Mouse (Mus musculus): ENCODE measurements around the gene 4930426L09Rik. TPM values are rescaled to one million over a fixed set of nuclear protein-coding genes. Genes with fewer than 3 reads are reported as not detected.
A peak's percentile ranks its signal among the peaks of the same experiment; 100 is the strongest.

4930426L09Rik gene
- polyA plus RNA-seq, 1 experiment from 2014 or later, result 0.27 TPM

DNA sequence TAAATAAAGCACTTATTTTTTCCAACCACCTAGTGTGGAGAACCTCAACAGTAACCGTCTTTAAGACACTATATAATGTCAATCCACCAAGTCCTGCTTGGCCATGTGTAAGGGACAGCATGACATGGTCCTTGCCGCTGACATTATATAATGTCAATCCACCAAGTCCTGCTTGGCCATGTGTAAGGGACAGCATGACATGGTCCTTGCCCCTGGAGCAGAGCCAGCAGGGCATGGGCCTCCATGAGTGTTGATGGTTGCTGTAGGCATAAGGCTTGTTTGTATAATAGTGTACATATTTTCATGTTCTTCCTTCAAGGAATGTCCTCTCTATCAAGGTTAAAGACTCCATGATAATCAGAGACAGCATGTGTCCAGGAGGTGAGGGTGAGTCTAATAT lies 32.2 kb upstream of the 4930426L09Rik start:
- no peaks in the 10 kb centered on the region; the same call in 1 of the 2 replicates for H3K27me3 ChIP-seq (replicated peaks; ENCODE audit: control insufficient read depth, insufficient read depth, low read length)
- no peak for ATAC-seq
- H3K27ac ChIP-seq (ENCODE audit: low read length), result no peak overlapping the region
- H3K36me3 ChIP-seq (ENCODE audit: control insufficient read depth, insufficient read depth, low read length), result no peaks in the 10 kb centered on the region
- 94% methylated on average over 2 of the region's 2 CpGs for WGBS
- no peaks in the 10 kb centered on the region for H3K9me3 ChIP-seq (ENCODE audit: control insufficient read depth, low read length)
- peaks cover 9% of the 10 kb centered on the region for H3K4me1 ChIP-seq (ENCODE audit: control insufficient read depth, insufficient read depth, low read length)
- H3K4me3 ChIP-seq (ENCODE audit: low read length), result no peak overlapping the region
- H3K9ac ChIP-seq (ENCODE audit: low read depth, low read length), result no peak overlapping the region
- H3K4me2 ChIP-seq (ENCODE audit: low read depth, low read length), result no peak overlapping the region

DNA sequence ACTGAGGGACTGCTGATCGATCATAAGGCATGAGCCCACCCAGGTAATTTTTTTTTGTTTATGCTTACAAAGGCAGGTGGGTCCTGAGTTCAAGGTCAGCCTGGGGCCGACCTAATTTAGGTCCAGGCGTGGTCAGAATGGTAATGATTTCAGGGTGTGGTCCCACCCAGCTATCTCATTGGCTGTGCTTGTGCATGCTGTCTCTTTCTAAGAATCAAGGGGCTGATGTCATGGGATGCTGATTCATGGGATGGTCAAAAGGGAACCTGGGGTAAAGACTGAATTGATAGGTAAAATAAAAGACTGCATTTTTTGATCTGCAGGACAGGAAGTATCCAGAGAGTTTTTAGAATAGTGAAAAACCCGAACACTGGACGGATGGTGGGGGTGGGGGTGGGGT lies 31.6 kb upstream of the 4930426L09Rik start:
- Histone ChIP-seq H3K4me1 (ENCODE audit: control insufficient read depth, insufficient read depth, low read length) (peaks cover 9% of the 10 kb centered on the region), H3K4me3 (ENCODE audit: low read length) (no peak overlapping the region), H3K27ac (ENCODE audit: low read length) (no peak overlapping the region), H3K4me2 (ENCODE audit: low read depth, low read length) (no peak overlapping the region), H3K9ac (ENCODE audit: low read depth, low read length) (no peak overlapping the region), H3K27me3 (replicated peaks; ENCODE audit: control insufficient read depth, insufficient read depth, low read length) (no peaks in the 10 kb centered on the region; the same call in 1 of the 2 replicates), H3K9me3 (ENCODE audit: control insufficient read depth, low read length) (no peaks in the 10 kb centered on the region), H3K36me3 (ENCODE audit: control insufficient read depth, insufficient read depth, low read length) (no peaks in the 10 kb centered on the region)
- 90% methylated on average over 5 of the region's 5 CpGs for WGBS
- ATAC-seq, result no peak

DNA sequence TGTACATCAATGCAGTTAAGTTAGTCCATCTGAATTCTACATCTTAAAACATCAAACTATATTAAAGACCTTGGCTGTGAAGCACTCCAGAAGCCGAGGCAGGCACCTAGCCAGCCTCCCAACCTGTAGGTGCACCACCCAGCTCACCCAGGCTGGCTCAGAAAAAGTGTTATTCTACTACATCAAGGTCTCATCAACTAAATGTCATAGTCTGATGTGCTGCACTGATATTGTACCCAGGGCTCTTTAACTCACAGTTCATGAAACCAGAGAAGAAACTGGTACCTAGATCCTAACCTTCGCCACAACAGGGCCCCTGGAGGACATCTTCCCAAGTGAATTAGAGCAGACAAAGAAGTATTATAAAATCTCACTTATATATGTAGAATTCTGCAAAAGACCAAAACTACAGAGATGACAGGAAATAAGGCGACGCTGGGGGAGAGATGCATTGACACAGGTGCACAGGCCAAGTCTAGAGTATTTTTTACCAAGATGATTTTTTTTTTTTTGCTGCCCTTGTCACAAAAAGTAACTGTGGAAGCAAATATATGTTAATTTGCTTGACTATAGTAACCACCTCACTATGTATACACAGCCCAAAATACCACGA lies 30.6 kb upstream of the 4930426L09Rik start:
- no peak overlapping the region for H3K27ac ChIP-seq (ENCODE audit: low read length)
- H3K4me1 ChIP-seq (ENCODE audit: control insufficient read depth, insufficient read depth, low read length), result peaks cover 9% of the 10 kb centered on the region
- H3K9ac ChIP-seq (ENCODE audit: low read depth, low read length), result no peak overlapping the region
- H3K36me3 ChIP-seq (ENCODE audit: control insufficient read depth, insufficient read depth, low read length), result no peaks in the 10 kb centered on the region
- 89% methylated on average over 5 of the region's 5 CpGs for WGBS
- no peaks in the 10 kb centered on the region for H3K9me3 ChIP-seq (ENCODE audit: control insufficient read depth, low read length)
- H3K4me2 ChIP-seq (ENCODE audit: low read depth, low read length), result no peak overlapping the region
- H3K27me3 ChIP-seq (replicated peaks; ENCODE audit: control insufficient read depth, insufficient read depth, low read length), result no peaks in the 10 kb centered on the region; the same call in 1 of the 2 replicates
- H3K4me3 ChIP-seq (ENCODE audit: low read length), result no peak overlapping the region
- ATAC-seq, result no peak

DNA sequence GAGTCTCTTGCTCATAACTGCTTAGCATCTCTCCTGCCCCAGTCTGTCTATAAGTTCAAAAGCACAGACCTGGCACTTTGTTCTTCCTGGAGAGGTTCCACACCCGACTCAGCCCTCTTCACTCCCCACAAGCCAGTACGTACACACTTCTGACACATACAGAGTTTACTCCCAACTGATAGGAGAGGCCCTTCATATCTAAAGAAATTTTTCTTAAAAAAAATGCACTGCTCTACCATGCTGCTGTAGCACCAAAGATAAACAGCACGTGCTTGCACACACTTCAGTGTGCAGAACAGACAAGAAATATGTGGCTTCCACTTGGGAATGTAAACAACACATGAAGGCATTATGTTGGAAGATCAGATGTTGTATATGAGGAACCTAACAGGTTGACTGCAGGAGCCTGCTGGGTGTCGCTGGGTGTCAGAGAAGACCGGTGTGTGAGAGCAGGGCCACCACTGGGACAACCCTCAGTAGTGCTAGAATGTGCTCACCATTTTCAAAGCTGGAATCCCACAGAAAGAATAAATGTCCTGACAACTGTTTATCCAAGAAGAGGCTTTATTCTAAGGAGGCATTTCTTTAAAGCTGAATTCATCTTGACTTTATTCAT lies 29.0 kb upstream of the 4930426L09Rik start:
- no peaks in the 10 kb centered on the region for H3K36me3 ChIP-seq (ENCODE audit: control insufficient read depth, insufficient read depth, low read length)
- peak; percentile 62 for ATAC-seq
- H3K4me1 ChIP-seq (ENCODE audit: control insufficient read depth, insufficient read depth, low read length), result peaks cover 9% of the 10 kb centered on the region
- peaks cover 4% of the 10 kb centered on the region; the same call in 1 of the 2 replicates for H3K9me3 ChIP-seq (ENCODE audit: control insufficient read depth, low read length)
- WGBS, result 38% methylated on average over 5 of the region's 5 CpGs
- no peaks in the 10 kb centered on the region; the same call in 1 of the 2 replicates for H3K27me3 ChIP-seq (replicated peaks; ENCODE audit: control insufficient read depth, insufficient read depth, low read length)
- no peak overlapping the region; the same call in 1 of the 2 replicates for H3K27ac ChIP-seq (ENCODE audit: low read length)
- no peak overlapping the region for H3K4me2 ChIP-seq (ENCODE audit: low read depth, low read length)
- H3K4me3 ChIP-seq (ENCODE audit: low read length), result no peak overlapping the region
- H3K9ac ChIP-seq (ENCODE audit: low read depth, low read length), result no peak overlapping the region

DNA sequence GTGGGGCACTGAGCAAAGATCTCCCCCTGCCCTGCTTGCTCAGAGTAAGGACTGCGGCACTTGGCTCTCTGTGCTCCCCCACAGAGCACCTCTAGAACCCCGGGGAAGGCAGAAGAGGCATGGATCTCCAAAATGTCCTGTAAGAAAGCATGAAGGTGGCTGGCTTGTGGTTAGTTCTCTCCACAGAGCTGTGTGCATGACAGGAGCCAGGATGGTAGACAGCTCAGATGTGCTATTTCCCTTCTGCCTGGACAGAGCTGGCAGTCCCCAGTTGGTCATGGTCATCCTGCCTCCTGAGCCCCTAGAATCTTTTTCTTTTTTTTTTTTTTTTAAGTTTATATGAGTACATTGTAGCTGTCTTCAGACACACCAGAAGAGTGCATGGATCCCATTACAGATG lies 27.7 kb upstream of the 4930426L09Rik start:
- no peak for ATAC-seq
- H3K4me3 ChIP-seq (ENCODE audit: low read length), result no peak overlapping the region
- 82% methylated on average over 2 of the region's 2 CpGs for WGBS
- peaks cover 9% of the 10 kb centered on the region for H3K4me1 ChIP-seq (ENCODE audit: control insufficient read depth, insufficient read depth, low read length)
- H3K36me3 ChIP-seq (ENCODE audit: control insufficient read depth, insufficient read depth, low read length), result no peaks in the 10 kb centered on the region
- no peak overlapping the region for H3K4me2 ChIP-seq (ENCODE audit: low read depth, low read length)
- peaks cover 4% of the 10 kb centered on the region; the same call in 1 of the 2 replicates for H3K9me3 ChIP-seq (ENCODE audit: control insufficient read depth, low read length)
- H3K27ac ChIP-seq (ENCODE audit: low read length), result no peak overlapping the region
- H3K27me3 ChIP-seq (replicated peaks; ENCODE audit: control insufficient read depth, insufficient read depth, low read length), result no peaks in the 10 kb centered on the region; the same call in 1 of the 2 replicates
- no peak overlapping the region for H3K9ac ChIP-seq (ENCODE audit: low read depth, low read length)

DNA sequence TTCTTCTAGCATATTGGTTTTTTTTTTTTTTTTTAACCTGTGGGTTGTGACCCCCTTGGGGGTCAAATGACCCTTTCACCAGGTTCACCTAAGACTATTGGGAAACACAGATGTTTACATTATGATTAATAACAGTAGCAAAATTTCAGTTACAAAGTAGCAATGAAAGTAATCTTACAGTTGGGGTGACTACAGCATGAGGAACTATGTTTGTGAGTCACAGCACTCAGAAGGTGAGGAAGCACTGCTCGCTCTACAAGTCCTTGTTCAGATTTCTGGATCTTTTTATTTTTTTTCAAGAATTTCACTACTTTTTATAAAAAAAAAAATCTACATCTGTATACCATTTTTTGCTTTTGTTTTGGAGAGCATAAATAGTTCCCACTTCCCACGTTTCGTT lies 26.6 kb upstream of the 4930426L09Rik start:
- Histone ChIP-seq H3K4me2 (ENCODE audit: low read depth, low read length) (no peak overlapping the region), H3K27ac (ENCODE audit: low read length) (no peak overlapping the region), H3K36me3 (ENCODE audit: control insufficient read depth, insufficient read depth, low read length) (no peaks in the 10 kb centered on the region), H3K4me1 (ENCODE audit: control insufficient read depth, insufficient read depth, low read length) (peaks cover 9% of the 10 kb centered on the region), H3K9ac (ENCODE audit: low read depth, low read length) (no peak overlapping the region), H3K9me3 (ENCODE audit: control insufficient read depth, low read length) (peaks cover 4% of the 10 kb centered on the region; the same call in 1 of the 2 replicates), H3K27me3 (replicated peaks; ENCODE audit: control insufficient read depth, insufficient read depth, low read length) (no peaks in the 10 kb centered on the region; the same call in 1 of the 2 replicates), H3K4me3 (ENCODE audit: low read length) (no peak overlapping the region)
- 86% methylated on average over 3 of the region's 3 CpGs for WGBS
- ATAC-seq, result no peak

DNA sequence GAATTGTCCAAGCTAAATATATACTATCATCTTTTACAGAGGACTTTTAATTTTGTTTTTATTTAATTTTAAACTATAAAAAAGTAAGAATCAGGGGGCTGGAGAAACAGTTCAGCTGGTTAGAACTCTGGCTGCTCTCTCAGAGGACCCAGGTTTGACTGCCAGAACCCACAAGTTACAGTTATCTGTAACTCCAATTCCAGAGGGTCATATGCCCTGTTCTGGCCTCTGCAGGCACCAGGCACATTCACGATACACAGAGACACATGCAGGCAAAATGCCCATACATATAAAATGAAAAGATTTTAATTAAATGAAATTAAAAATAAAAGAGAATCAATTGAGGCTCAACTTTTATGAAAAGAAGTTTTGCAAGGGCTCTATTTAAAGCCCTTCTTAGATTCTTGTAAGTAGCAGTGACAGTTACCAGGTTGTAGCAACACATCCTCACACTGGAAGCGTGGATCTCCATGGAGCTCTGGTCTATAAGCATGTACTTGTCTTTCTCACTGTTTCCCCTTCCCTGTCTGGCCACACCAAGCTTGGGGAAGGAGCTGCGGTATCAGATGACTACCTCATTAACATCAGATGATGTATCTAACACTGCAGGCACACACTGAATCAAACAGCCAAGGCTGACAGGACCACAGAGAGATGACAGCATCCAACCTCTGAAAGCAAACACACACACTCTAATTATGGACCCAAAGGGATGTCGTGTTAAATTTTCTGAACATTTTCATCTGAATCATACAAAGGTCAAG lies 23.1 kb upstream of the 4930426L09Rik start:
- Histone ChIP-seq H3K4me2 (ENCODE audit: low read depth, low read length) (no peak overlapping the region), H3K4me1 (ENCODE audit: control insufficient read depth, insufficient read depth, low read length) (no peaks in the 10 kb centered on the region), H3K36me3 (ENCODE audit: control insufficient read depth, insufficient read depth, low read length) (no peaks in the 10 kb centered on the region), H3K9me3 (ENCODE audit: control insufficient read depth, low read length) (peaks cover 4% of the 10 kb centered on the region; the same call in 1 of the 2 replicates), H3K27ac (ENCODE audit: low read length) (no peak overlapping the region), H3K9ac (ENCODE audit: low read depth, low read length) (no peak overlapping the region), H3K27me3 (replicated peaks; ENCODE audit: control insufficient read depth, insufficient read depth, low read length) (no peaks in the 10 kb centered on the region; the same call in 1 of the 2 replicates), H3K4me3 (ENCODE audit: low read length) (no peak overlapping the region)
- 65% methylated on average over 4 of the region's 4 CpGs for WGBS
- no peak for ATAC-seq

DNA sequence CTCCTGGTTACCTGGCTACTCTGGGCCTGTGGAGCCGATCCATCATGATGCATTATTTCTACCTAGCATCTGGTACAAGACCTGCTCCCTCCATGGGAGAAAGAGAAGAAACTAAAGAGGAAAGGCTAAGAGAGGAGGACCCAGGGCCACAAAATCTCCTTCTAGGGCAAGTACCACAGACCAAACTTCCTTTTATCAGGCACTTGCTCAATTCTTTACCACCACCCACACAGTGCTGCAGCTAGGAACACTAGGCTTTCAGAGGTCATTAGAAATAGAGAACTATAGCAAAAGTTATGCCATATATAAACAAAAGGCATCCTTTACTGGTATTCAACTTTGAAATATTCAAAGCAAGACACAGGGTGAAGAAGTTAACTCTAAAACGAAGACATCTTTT lies 22.0 kb upstream of the 4930426L09Rik start:
- Histone ChIP-seq H3K4me3 (ENCODE audit: low read length) (no peak overlapping the region), H3K36me3 (ENCODE audit: control insufficient read depth, insufficient read depth, low read length) (no peaks in the 10 kb centered on the region), H3K4me1 (ENCODE audit: control insufficient read depth, insufficient read depth, low read length) (no peaks in the 10 kb centered on the region), H3K9ac (ENCODE audit: low read depth, low read length) (no peak overlapping the region), H3K9me3 (ENCODE audit: control insufficient read depth, low read length) (peaks cover 4% of the 10 kb centered on the region; the same call in 1 of the 2 replicates), H3K27me3 (replicated peaks; ENCODE audit: control insufficient read depth, insufficient read depth, low read length) (no peaks in the 10 kb centered on the region), H3K27ac (ENCODE audit: low read length) (no peak overlapping the region), H3K4me2 (ENCODE audit: low read depth, low read length) (no peak overlapping the region)
- 78% methylated on average over 2 of the region's 2 CpGs for WGBS
- ATAC-seq, result no peak

DNA sequence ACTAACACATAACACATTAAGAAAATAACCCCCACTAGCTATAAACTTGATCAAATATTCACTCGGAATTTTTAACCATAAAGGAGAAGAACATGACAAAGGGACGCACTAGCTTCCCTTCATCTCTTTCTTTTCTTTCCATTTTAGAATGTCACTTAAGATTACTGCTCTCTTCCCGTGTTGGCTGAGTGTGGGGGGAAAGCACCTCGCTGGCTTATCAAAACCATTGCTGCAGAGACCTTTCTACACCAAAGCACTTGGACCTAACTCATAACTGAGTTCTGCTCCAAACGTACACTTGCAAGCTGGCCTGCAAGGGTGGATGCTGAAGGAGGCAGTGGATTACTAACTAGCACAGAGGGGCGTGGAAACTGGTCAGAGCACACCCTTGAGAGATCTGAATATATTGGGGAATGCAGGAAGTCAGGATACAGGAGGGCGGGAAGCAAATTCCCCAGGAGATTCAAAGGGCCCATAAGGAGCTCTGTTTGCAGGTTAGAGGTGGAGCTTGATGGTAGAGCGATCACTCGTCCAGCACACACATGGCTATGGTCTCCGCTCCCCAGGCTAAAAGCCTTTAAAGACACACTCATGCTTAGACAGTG lies 20.8 kb upstream of the 4930426L09Rik start:
- 79% methylated on average over 10 of the region's 10 CpGs for WGBS
- Histone ChIP-seq H3K4me1 (ENCODE audit: control insufficient read depth, insufficient read depth, low read length) (no peaks in the 10 kb centered on the region), H3K9ac (ENCODE audit: low read depth, low read length) (no peak overlapping the region), H3K4me3 (ENCODE audit: low read length) (no peak overlapping the region), H3K27me3 (replicated peaks; ENCODE audit: control insufficient read depth, insufficient read depth, low read length) (no peaks in the 10 kb centered on the region), H3K27ac (ENCODE audit: low read length) (no peak overlapping the region), H3K36me3 (ENCODE audit: control insufficient read depth, insufficient read depth, low read length) (no peaks in the 10 kb centered on the region), H3K4me2 (ENCODE audit: low read depth, low read length) (no peak overlapping the region), H3K9me3 (ENCODE audit: control insufficient read depth, low read length) (peaks cover 4% of the 10 kb centered on the region; the same call in 1 of the 2 replicates)
- no peak for ATAC-seq

All from intestine, embryonic 16.5 days (tissue).